Mouse (Mus musculus) lung, adult 2 months (tissue): ENCODE data around the gene AU022252.

Experiments used
- CTCF ChIP-seq: fragments of 200-500 bp; IDR thresholded peaks from 2 replicates; pipeline ENCODE4 v1.5.1; 2011; ENCODE audit warnings: mild to moderate bottlenecking, low read length, control low read depth; ENCODE audit not compliant: insufficient read depth
- POLR2A ChIP-seq: fragments of 200-500 bp; IDR thresholded peaks from 2 replicates; pipeline ENCODE4 v1.6.1; 2011; ENCODE audit warnings: low read depth, mild to moderate bottlenecking, control low read depth, low read length, borderline replicate concordance; ENCODE audit errors: extremely low read depth

GRCm38 (mm10) chr4:119183525-119183924 lies 49.0 kb downstream of the AU022252 start:
- TF ChIP-seq POLR2A (no peak), CTCF (no peak)
